Mouse (Mus musculus) left cerebral cortex, postnatal 14 days (tissue): ENCODE measurements around the gene Minos1. TPM values are rescaled to one million over a fixed set of nuclear protein-coding genes. Genes with fewer than 3 reads are reported as not detected.

Experiments
- DNase-seq, 2 experiments: peaks; one replicate each; pipeline ENCODE4 v3.0.0; 2021 to 2022; ENCODE audit warnings: low spot score in 2 of 2, mixed read lengths in 1 of 2
- intact Hi-C: fragments of 180-260 bp; cut with DNase I; formaldehyde crosslinking; loops from one replicate; pipeline ENCODE4 v1.15.1; 2025
- total RNA-seq, 2 experiments: library from RNA; stranded (reverse); gene quantifications; 2 replicates each; pipeline ENCODE4 v1.2.3; 2021

Gene Minos1
- total RNA-seq, 2 experiments from 2014 or later, result 208 to 210 TPM

GRCm38 (mm10) chr4:139081270-139081931 is 49.5 kb downstream of the Minos1 start:
- peak in 1 of 2 experiments; percentile 47 for DNase-seq
- intact Hi-C loops, result no loop called here

GRCm38 (mm10) chr4:139080259-139080658 is 50.7 kb downstream of the Minos1 start:
- intact Hi-C loops, result no loop called here
- no peak for DNase-seq

DNA sequence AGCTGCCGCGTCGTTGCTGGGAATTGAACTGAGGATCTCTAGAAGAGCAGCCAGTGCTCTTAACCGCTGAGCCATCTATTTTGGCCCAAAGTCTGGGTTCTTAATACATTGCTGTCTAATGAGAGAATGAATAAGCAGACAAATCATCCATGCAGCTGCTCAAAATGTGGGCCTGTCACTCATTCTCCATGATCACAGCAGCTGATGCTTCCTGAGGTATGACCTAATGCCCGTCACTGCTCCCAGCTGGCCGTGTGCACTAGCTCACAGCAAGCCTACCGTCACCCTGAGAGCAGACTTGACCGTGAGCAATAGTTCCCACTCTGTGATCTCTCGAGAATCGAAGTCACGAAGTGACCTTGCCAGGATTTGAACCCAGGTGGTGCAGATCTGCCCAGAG is 51.5 kb downstream of the Minos1 start:
- intact Hi-C loops, result loop anchor here (5.0 kb wide), 1 partner anchor 42 kb away; no protein-coding TSS in a partner anchor
- no peak for DNase-seq

GRCm38 (mm10) chr4:139078726-139079125 is 52.2 kb downstream of the Minos1 start:
- peak in 1 of 2 experiments; percentile 45 for DNase-seq
- intact Hi-C loops, result loop anchor here (5.0 kb wide), 1 partner anchor 41 kb away; no protein-coding TSS in a partner anchor

- DNase-seq, result peak in 1 of 2 experiments; percentile 58
- intact Hi-C loops, result loop anchor here (5.0 kb wide), 1 partner anchor 41 kb away; no protein-coding TSS in a partner anchor
Observed at GRCm38 (mm10) chr4:139078313-139078712, 52.6 kb downstream of the Minos1 start.

GRCm38 (mm10) chr4:139075915-139076314 is 55.0 kb downstream of the Minos1 start:
- DNase-seq, result no peak
- intact Hi-C loops, result loop anchor here (2.0 to 5.0 kb wide), 2 partner anchors 39 to 153 kb away; no protein-coding TSS in a partner anchor

DNA sequence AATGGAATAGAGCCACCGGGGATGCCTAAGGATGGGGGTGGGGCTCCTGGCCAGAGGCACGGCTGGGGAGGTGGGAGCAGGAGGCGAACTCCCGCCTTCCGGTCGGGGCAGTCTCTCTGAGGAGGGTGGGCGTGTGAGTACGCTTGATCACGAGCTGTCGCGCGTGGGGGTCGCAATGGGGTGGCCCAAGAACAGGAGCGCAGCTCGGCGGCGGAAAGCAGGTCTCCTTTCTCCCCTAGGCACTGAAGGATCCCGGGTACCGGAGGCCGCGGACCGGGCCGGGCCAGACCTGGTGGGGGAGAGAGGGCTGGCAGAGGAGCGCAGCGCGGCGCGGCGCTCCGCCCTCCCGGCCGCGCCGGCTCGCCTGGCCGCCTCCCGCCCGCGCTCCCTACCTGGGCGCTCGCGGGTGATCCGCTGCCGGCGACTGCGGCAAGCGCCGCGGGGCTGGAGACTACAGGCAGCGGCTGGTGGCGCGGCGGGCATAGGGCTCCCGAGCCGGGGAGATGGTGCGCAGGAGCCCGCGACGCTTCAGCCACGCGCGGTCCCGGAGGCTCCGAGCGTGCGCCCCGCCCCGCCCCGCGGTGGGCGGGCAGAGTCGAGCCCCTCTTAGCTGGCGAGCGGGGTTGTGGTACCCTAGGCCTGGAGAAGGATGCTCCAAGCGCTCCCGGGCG is 55.7 kb downstream of the Minos1 start, which contains the start of gene Htr6:
TSS of gene Htr6 (minus strand) at position 530 of the 671 bp plus-strand sequence.
- no peak for DNase-seq
- intact Hi-C loops, result loop anchor here (5.0 kb wide), 1 partner anchor 38 kb away; no protein-coding TSS in a partner anchor

DNA sequence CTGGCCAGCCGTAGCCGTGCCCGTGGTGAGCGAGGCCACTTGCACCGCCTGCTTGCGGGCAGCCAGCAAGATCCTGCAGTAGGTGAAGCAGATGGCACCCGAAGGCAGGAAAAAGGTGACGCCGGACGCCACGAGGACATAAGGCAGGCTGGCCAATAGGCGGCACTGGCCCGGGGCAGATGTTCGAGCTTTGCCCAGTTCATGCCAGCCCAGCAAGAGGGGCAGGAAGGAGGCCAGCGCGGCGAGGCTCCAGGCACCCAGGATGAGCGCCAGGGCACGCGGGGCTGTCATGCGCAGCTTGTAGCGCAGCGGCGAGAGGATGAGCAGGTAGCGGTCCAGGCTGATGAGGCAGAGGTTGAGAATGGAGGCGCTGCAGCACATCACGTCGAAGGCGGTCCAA is 56.9 kb downstream of the Minos1 start:
- intact Hi-C loops, result no loop called here
- DNase-seq, result no peak

GRCm38 (mm10) chr4:139068287-139068686 is 62.6 kb downstream of the Minos1 start:
- peak; percentile 62 to 77 for DNase-seq

GRCm38 (mm10) chr4:139064831-139065230 is 66.1 kb downstream of the Minos1 start:
- no peak for DNase-seq
- intact Hi-C loops, result no loop called here

More at GRCm38 (mm10) chr4:139068287-139068686, 62.6 kb downstream of the Minos1 start:
- intact Hi-C loops, result no loop called here

DNA sequence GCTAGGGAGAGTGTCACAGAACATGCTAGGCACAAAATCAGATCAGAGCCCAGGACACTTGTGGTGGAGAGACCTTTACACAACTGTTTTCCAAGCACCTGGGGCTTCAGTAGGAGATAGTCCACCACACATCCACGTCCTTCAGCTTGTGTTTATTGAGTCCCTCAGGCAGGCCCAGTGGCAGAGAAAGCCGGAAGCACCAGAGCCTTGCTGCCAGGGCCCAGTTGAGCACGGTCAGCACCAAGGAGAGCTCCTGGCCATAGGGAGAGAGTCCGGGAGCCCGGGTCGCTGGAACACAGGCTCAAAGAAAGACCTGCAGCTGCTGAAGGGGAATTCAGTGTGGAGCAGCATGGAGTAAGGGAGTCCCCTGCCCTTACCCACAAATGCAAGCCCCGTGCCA is 71.3 kb downstream of the Minos1 start:
- no peak for DNase-seq

DNA sequence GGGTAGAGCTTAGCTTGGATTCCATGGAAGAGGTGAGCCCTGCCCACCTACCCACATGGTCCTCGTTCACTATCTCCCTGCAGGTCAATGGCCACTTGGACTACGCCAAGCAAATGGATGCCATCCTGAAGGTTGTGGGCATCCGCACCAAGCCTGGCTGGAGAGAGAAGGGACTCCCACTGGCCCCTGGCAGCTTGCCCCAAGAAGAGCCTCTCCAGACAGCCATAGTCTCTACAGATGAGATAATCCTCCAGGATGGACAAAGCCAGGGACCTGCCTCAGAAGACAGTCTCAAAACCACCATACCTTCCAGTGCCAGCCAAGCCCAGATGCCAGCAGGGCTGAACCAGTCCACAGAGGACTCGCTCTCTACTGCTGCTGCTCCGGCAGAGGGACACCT is 72.9 kb downstream of the Minos1 start:
- DNase-seq, result no peak
- intact Hi-C loops, result no loop called here

More for the DNA sequence above, 71.3 kb downstream of the Minos1 start:
- intact Hi-C loops, result no loop called here

DNA sequence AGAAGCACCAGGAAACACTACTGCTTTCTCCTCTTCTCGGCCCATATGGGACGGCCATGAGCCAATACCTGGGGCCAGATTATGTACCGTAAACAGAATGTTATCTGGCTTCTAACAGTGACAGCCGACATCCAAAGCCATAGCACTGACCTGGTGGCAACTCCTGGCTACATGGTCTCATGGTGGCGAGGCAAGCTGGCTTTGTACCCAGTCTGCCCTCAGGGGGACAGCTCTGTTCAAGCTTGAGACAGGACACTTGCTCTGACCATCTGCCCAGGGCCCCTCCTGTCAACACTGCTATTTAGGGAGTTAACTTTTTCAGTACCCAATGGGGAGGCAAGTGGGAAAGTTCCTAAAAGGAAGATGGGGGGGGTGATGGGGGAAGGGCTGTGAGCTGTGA is 73.6 kb downstream of the Minos1 start:
- intact Hi-C loops, result no loop called here
- DNase-seq, result no peak

DNA sequence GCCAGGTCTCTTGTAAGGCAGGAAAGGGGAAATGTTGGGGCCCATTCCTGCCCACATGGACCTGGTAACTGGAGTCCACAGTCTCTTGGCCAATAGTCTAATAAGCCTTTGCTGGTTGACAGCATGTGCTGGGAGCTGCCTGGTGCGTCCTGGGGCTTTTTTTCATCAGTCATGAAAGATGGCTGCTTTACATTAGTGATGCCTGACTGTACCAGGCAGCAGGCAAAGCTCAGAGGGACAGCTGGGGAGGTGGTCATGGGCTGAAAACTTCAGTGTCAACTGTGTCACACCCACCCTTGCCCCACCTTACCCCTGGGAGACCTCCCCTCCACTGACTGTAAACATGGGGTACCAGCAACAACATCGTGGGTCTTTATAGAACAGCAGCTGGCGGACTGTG is 75.2 kb downstream of the Minos1 start:
- intact Hi-C loops, result no loop called here
- no peak for DNase-seq

DNA sequence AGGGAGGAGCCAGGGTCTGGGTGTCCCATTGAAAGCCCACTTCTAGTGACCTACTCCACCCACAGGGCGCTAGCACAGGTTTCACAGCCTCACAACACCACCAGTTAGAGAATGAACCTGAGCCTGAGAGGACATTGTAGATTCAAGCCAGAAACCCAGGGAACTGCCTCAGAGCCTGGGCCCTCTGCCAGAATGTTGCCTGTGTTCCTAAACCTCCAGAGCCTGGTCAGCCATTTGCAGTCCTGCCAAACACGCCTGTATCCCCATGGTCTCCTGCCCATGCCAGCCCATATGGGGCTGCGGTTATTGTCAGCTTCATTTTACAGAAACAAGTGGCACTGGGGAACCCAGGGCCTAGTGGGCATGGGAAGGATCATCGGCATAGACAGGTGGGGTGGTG is 75.6 kb downstream of the Minos1 start:
- intact Hi-C loops, result no loop called here
- DNase-seq, result no peak

DNA sequence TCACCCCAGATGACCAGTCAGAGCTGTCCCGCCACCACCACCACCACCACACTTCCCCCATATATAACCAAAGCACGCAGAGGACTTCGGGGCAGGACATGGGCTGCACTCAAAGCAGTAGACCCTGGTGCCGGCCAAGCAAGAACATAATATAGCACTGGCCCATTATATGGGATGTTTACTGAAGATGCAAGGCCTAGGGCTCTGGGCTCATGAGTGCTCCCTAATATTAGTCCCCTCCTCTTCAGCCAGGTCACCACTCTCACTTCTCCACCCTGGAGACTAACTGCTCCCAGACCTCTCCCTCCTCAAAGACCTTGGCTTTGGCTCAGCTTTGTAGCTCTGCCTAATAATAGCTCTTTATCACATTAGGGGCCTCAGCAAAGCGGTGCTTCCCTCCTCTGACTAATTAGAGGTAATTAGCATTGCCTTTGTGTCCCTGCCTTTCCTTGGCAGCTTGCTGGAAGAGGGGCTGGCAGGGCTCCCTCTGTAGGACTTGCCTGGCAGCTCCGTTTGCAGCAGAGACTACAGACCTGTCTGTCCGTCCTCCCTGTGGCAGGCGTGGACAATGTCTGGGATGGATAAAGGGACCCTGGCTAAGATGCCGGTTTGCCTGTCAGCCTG is 76.5 kb downstream of the Minos1 start:
- peak; percentile 75 for DNase-seq
- intact Hi-C loops, result no loop called here

GRCm38 (mm10) chr4:139053391-139053790 is 77.5 kb downstream of the Minos1 start:
- intact Hi-C loops, result no loop called here
- DNase-seq, result no peak

DNA sequence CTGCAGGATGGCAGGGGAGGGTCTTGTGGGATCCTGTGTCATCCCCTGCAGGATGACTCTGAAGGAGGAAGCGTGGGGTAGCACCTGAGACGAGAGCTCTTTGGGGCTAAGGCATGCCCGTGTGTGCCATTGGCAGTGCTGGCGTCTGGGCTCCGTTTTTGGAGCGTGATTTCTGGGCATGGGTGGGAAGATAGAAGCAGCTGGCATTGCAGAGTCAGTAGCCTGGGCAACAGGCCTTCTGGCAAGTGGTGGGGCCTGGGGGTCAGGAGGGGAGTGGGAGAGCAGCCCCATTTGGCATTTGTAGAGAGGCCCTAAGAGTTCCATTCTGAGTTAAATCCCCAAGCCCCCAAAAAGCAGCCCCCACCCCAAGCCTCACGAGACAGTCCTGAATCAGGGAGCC is 78.1 kb downstream of the Minos1 start:
- no peak for DNase-seq
- intact Hi-C loops, result no loop called here
